Mouse (Mus musculus) heart, postnatal 0 days (tissue): ENCODE measurements at regions not wholly inside any gene's neighbourhood (a gene's known extent, or its start where the extent isn't known, plus 50 kb on each side); places are given as distances from the start of the nearest gene placed in this dataset.

Experiments
- CTCF ChIP-seq: IDR thresholded peaks from 2 replicates; pipeline ENCODE4 v1.5.1; 2016; ENCODE audit warnings: antibody characterized with exemption, control low read depth, low read depth
- EP300 ChIP-seq: IDR thresholded peaks from 2 replicates; pipeline ENCODE4 v1.6.1; 2016; ENCODE audit warnings: antibody characterized with exemption, low read depth

GRCm38 (mm10) chr1:190366631-190367030, 196.1 kb upstream of the Prox1 start:
- TF ChIP-seq CTCF = no peak
- no peak for TF ChIP-seq EP300
